Mouse (Mus musculus) bone marrow, adult 2 months (tissue): ENCODE results near the gene Prr5.

Source experiments
- CTCF ChIP-seq: fragments of 200-500 bp; IDR thresholded peaks from 2 replicates; pipeline ENCODE4 v1.5.1; 2011; ENCODE audit warnings: low read length, control low read depth; ENCODE audit not compliant: control insufficient read depth, insufficient read depth
- POLR2A ChIP-seq: fragments of 200-500 bp; IDR thresholded peaks from 2 replicates; pipeline ENCODE4 v1.6.1; 2011; ENCODE audit warnings: low read depth, mild to moderate bottlenecking, control low read depth, low read length, borderline replicate concordance; ENCODE audit not compliant: control insufficient read depth

GRCm38 (mm10) chr15:84682206-84682605 is 12.8 kb downstream of the Prr5 start:
- TF ChIP-seq CTCF = no peak
- no peak for TF ChIP-seq POLR2A
